10 mouse cellular contexts compared by ENCODE assay signal in genomic region chr2:35928133-35928532, GRCm38 (mm10). TPM values are rescaled to one million over a fixed set of nuclear protein-coding genes. Genes with fewer than 3 reads are reported as not detected.
A peak's percentile ranks its signal among the peaks of the same experiment; 100 is the strongest.
DNase-seq lines count a peak whose midpoint lies in the region; ATAC-seq and TF ChIP-seq lines count a peak whose summit lies in the region.
"Had no signal": no experiment of that assay in that cellular context is flagged by ENCODE, and none has a peak within 500 bp of the region (broad histone marks: within the 10 kb centered on the region; RNA-seq: fewer than 3 reads in every experiment).

No protein-coding gene starts in this region.

- WGBS in forebrain, postnatal 0 days: 69% methylated on average over 6 of the region's 6 CpGs
- 77% methylated on average over 6 of the region's 6 CpGs for WGBS in forebrain, embryonic 11.5 days
- 24% methylated on average over 6 of the region's 6 CpGs for WGBS in heart, embryonic 14.5 days
- WGBS in hindbrain, embryonic 16.5 days: 83% methylated on average over 6 of the region's 6 CpGs
- WGBS in intestine, postnatal 0 days: 51% methylated on average over 6 of the region's 6 CpGs
- 84% methylated on average over 6 of the region's 6 CpGs for WGBS in forebrain, embryonic 10.5 days

- no peaks in the 10 kb centered on the region for H3K9me3 ChIP-seq in forebrain, postnatal 0 days (ENCODE audit: low read length)
- no peaks in the 10 kb centered on the region for H3K9me3 ChIP-seq in forebrain, embryonic 11.5 days (ENCODE audit: control insufficient read depth, low read length)
- no peaks in the 10 kb centered on the region for H3K9me3 ChIP-seq in heart, embryonic 14.5 days (ENCODE audit: control insufficient read depth, low read length)
- H3K9me3 ChIP-seq in hindbrain, embryonic 16.5 days (ENCODE audit: control insufficient read depth, low read length): no peaks in the 10 kb centered on the region
- H3K9me3 ChIP-seq in intestine, postnatal 0 days (ENCODE audit: control insufficient read depth): no peaks in the 10 kb centered on the region
- no peaks in the 10 kb centered on the region for H3K9me3 ChIP-seq in forebrain, embryonic 10.5 days
- H3K9me3 ChIP-seq: midbrain, embryonic 12.5 days had no signal

- H3K4me1 ChIP-seq in forebrain, postnatal 0 days (ENCODE audit: insufficient read depth): no peaks in the 10 kb centered on the region; the same call in 1 of the 2 replicates
- H3K4me1 ChIP-seq in forebrain, embryonic 11.5 days (replicated peaks; ENCODE audit: control insufficient read depth, insufficient read depth, low read length): no peaks in the 10 kb centered on the region
- peaks cover 7 to 9% of the 10 kb centered on the region in 2 experiments for H3K4me1 ChIP-seq in heart, embryonic 14.5 days (ENCODE audit: control insufficient read depth in 2 of 2, insufficient read depth in 2 of 2, low read length in 2 of 2)
- no peaks in the 10 kb centered on the region for H3K4me1 ChIP-seq in hindbrain, embryonic 16.5 days (ENCODE audit: control insufficient read depth, insufficient read depth, low read depth, low read length)
- H3K4me1 ChIP-seq in intestine, postnatal 0 days (replicated peaks; ENCODE audit: control insufficient read depth, insufficient read depth, low read length): no peaks in the 10 kb centered on the region
- H3K4me1 ChIP-seq in forebrain, embryonic 10.5 days: no peaks in the 10 kb centered on the region
- H3K4me1 ChIP-seq: midbrain, embryonic 12.5 days had no signal

- no peaks in the 10 kb centered on the region for H3K36me3 ChIP-seq in forebrain, postnatal 0 days (ENCODE audit: insufficient read depth)
- H3K36me3 ChIP-seq in forebrain, embryonic 11.5 days (ENCODE audit: control insufficient read depth, insufficient read depth, low read length): no peaks in the 10 kb centered on the region
- no peaks in the 10 kb centered on the region for H3K36me3 ChIP-seq in heart, embryonic 14.5 days (ENCODE audit: control insufficient read depth, insufficient read depth, low read length)
- no peaks in the 10 kb centered on the region for H3K36me3 ChIP-seq in hindbrain, embryonic 16.5 days (ENCODE audit: control insufficient read depth, insufficient read depth, low read length)
- no peaks in the 10 kb centered on the region for H3K36me3 ChIP-seq in intestine, postnatal 0 days (ENCODE audit: control insufficient read depth, insufficient read depth)
- no peaks in the 10 kb centered on the region for H3K36me3 ChIP-seq in forebrain, embryonic 10.5 days (replicated peaks)
- H3K36me3 ChIP-seq: midbrain, embryonic 12.5 days had no signal

- peak; percentile 40 for ATAC-seq in forebrain, postnatal 0 days
- ATAC-seq in forebrain, embryonic 11.5 days (replicated peaks; ENCODE audit: low FRiP score): no peak
- ATAC-seq in heart, embryonic 14.5 days (ENCODE audit: insufficient number of reproducible peaks, insufficient read depth, low FRiP score, low read depth): peak; percentile 66; the same call in 1 of the 2 replicates
- ATAC-seq in hindbrain, embryonic 16.5 days: no peak
- ATAC-seq in intestine, postnatal 0 days: no peak

- TF ChIP-seq CTCF in forebrain, postnatal 0 days (IDR thresholded peaks at IDR 0.05; ENCODE audit: low read depth): no peak
- no peak for TF ChIP-seq CTCF in intestine, postnatal 0 days (IDR thresholded peaks at IDR 0.05; ENCODE audit: low read depth)

- intact Hi-C loops in left cerebral cortex, postnatal 4 days (cut with DNase I): loop anchor here (10.0 kb wide), 1 partner anchor 633 kb away; no protein-coding TSS in a partner anchor

- H3K27ac ChIP-seq in forebrain, postnatal 0 days (ENCODE audit: low read depth, low read length): no peak overlapping the region
- no peak overlapping the region for H3K27ac ChIP-seq in forebrain, embryonic 11.5 days (ENCODE audit: low read depth, low read length)
- peak overlapping the region; percentile 31 to 40; a peak in 2 of 4 replicates for H3K27ac ChIP-seq in heart, embryonic 14.5 days (replicated peaks in 1 of 2; ENCODE audit: control insufficient read depth in 1 of 2, insufficient read depth in 1 of 2, low read depth in 2 of 2, low read length in 2 of 2)
- no peak overlapping the region for H3K27ac ChIP-seq in hindbrain, embryonic 16.5 days (ENCODE audit: low read depth, low read length)
- H3K27ac ChIP-seq in intestine, postnatal 0 days (ENCODE audit: low read depth, low read length): no peak overlapping the region
- H3K27ac ChIP-seq in forebrain, embryonic 10.5 days: no peak overlapping the region
- H3K27ac ChIP-seq: midbrain, embryonic 12.5 days had no signal

- H3K4me2 ChIP-seq in forebrain, postnatal 0 days (ENCODE audit: low read depth): no peak overlapping the region
- no peak overlapping the region for H3K4me2 ChIP-seq in forebrain, embryonic 11.5 days (ENCODE audit: low read depth, low read length, severe bottlenecking)
- H3K4me2 ChIP-seq in heart, embryonic 14.5 days (ENCODE audit: low read length): 0 out of 2 replicates have a peak overlapping the region, but pooled peaks have one; percentile 11
- H3K4me2 ChIP-seq in hindbrain, embryonic 16.5 days (ENCODE audit: low read length): no peak overlapping the region
- no peak overlapping the region for H3K4me2 ChIP-seq in intestine, postnatal 0 days (replicated peaks; ENCODE audit: low read depth)
- H3K4me2 ChIP-seq: midbrain, embryonic 12.5 days had no signal

- H3K4me3 ChIP-seq in forebrain, postnatal 0 days (ENCODE audit: low read depth, low read length): no peak overlapping the region
- H3K4me3 ChIP-seq in forebrain, embryonic 11.5 days (ENCODE audit: low read depth, low read length): no peak overlapping the region
- H3K4me3 ChIP-seq in heart, embryonic 14.5 days (ENCODE audit: control insufficient read depth in 1 of 2, insufficient read depth in 1 of 2, low read depth in 1 of 2, low read length in 2 of 2): no peak overlapping the region
- no peak overlapping the region for H3K4me3 ChIP-seq in hindbrain, embryonic 16.5 days (ENCODE audit: low read length)
- H3K4me3 ChIP-seq in intestine, postnatal 0 days (ENCODE audit: low read depth, low read length): no peak overlapping the region
- no peak overlapping the region for H3K4me3 ChIP-seq in forebrain, embryonic 10.5 days
- H3K4me3 ChIP-seq: midbrain, embryonic 12.5 days had no signal

- DNase-seq in forebrain, postnatal 0 days: no peak
- DNase-seq in forebrain, embryonic 11.5 days (ENCODE audit: low spot score): no peak
- DNase-seq in cerebellum, adult 9-11 months: peak; percentile 63
- DNase-seq in left cerebral cortex, postnatal 4 days: peak; percentile 33
- DNase-seq in forebrain, embryonic 10.5 days (ENCODE audit: extremely low spot score, low spot score): no peak
- DNase-seq: kidney, adult 11 months had no signal

- no peaks in the 10 kb centered on the region for H3K27me3 ChIP-seq in forebrain, postnatal 0 days (ENCODE audit: insufficient read depth, low read length)
- H3K27me3 ChIP-seq in forebrain, embryonic 11.5 days (ENCODE audit: control insufficient read depth, insufficient read depth, low read length): no peaks in the 10 kb centered on the region
- H3K27me3 ChIP-seq in heart, embryonic 14.5 days (ENCODE audit: control insufficient read depth, insufficient read depth, low read length): no peaks in the 10 kb centered on the region
- no peaks in the 10 kb centered on the region for H3K27me3 ChIP-seq in hindbrain, embryonic 16.5 days (replicated peaks; ENCODE audit: control insufficient read depth, insufficient read depth, low read length)
- no peaks in the 10 kb centered on the region for H3K27me3 ChIP-seq in intestine, postnatal 0 days (replicated peaks; ENCODE audit: control insufficient read depth, insufficient read depth, low read length)
- H3K27me3 ChIP-seq in forebrain, embryonic 10.5 days (ENCODE audit: poor library complexity, severe bottlenecking): no peaks in the 10 kb centered on the region
- H3K27me3 ChIP-seq: midbrain, embryonic 12.5 days had no signal

- no peak overlapping the region for H3K9ac ChIP-seq in forebrain, postnatal 0 days
- H3K9ac ChIP-seq in forebrain, embryonic 11.5 days (ENCODE audit: low read length): no peak overlapping the region
- H3K9ac ChIP-seq in heart, embryonic 14.5 days (ENCODE audit: low read length): no peak overlapping the region
- H3K9ac ChIP-seq in hindbrain, embryonic 16.5 days (ENCODE audit: low read depth, low read length): no peak overlapping the region
- H3K9ac ChIP-seq in intestine, postnatal 0 days (ENCODE audit: low read depth, low read length): no peak overlapping the region
- H3K9ac ChIP-seq: midbrain, embryonic 12.5 days had no signal

RNA-seq across cellular contexts. Expression of gene Ttll11, which starts 51.6 kb away (rescaled TPM):
- 6.9 and 9.2 TPM in 2 replicates for total RNA-seq in forebrain, postnatal 0 days (2014; rRNA removed)
- 6.4 and 7.2 TPM in 2 replicates for polyA plus RNA-seq in forebrain, postnatal 0 days (2015; fragmentation: Nextera tagmentation; extraction: Ambion mirVana)
- polyA plus RNA-seq in forebrain, embryonic 11.5 days (2014; fragmentation: Nextera tagmentation; extraction: Ambion mirVana): 2.3 and 2.5 TPM in 2 replicates
- 0.53 and 1.00 TPM in 2 replicates for polyA plus RNA-seq in heart, embryonic 14.5 days (2014; fragmentation: Nextera tagmentation; extraction: Ambion mirVana)
- 1 to 10 TPM; 8.7 to 9.6 TPM for total RNA-seq in left cerebral cortex, postnatal 4 days (2021)
- polyA plus RNA-seq in hindbrain, embryonic 16.5 days (2015; fragmentation: Nextera tagmentation; extraction: Ambion mirVana): 2.6 and 4.7 TPM in 2 replicates
- 0.38 and 0.44 TPM in 2 replicates for polyA plus RNA-seq in intestine, postnatal 0 days (2015; fragmentation: Nextera tagmentation; extraction: Ambion mirVana)
- 0.75 and 0.95 TPM in 2 replicates for polyA plus RNA-seq in forebrain, embryonic 10.5 days (2016; fragmentation: Nextera tagmentation; extraction: Ambion mirVana)

Comparison
In these comparisons a context has a peak if more than half of its experiments do, and no peak if none do; other contexts are left out.
1. ATAC-seq: peak in forebrain, postnatal 0 days (single experiment) and heart, embryonic 14.5 days (single experiment); none in forebrain, embryonic 11.5 days (single experiment), hindbrain, embryonic 16.5 days (single experiment) and intestine, postnatal 0 days (single experiment).
2. DNase-seq: peak in cerebellum, adult 9-11 months (single experiment) and left cerebral cortex, postnatal 4 days (single experiment); none in forebrain, postnatal 0 days (single experiment), forebrain, embryonic 11.5 days (single experiment) and forebrain, embryonic 10.5 days (single experiment).
3. H3K27ac ChIP-seq: peak in heart, embryonic 14.5 days (2 of 2); none in forebrain, postnatal 0 days (single experiment), forebrain, embryonic 11.5 days (single experiment), hindbrain, embryonic 16.5 days (single experiment), intestine, postnatal 0 days (single experiment) and forebrain, embryonic 10.5 days (single experiment).